Mouse (Mus musculus) heart, postnatal 14 days (tissue): ENCODE results near the gene Miga1. TPM values are rescaled to one million over a fixed set of nuclear protein-coding genes. Genes with fewer than 3 reads are reported as not detected.
"Not testable (repeated sequence)": the region's sequence is repeated elsewhere in the genome, so short reads cannot be mapped to it uniquely, and the experiment has no call there.

Source experiments
- DNase-seq, 2 experiments: peaks; one replicate each; pipeline ENCODE4 v3.0.0; 2021 to 2022
- intact Hi-C: fragments of 180-260 bp; cut with DNase I; formaldehyde crosslinking; loops from one replicate; pipeline ENCODE4 v1.15.1; 2025
- total RNA-seq, 2 experiments: library from RNA; stranded (reverse); gene quantifications; 2 replicates each; pipeline ENCODE4 v1.2.3; 2021

Gene Miga1
- total RNA-seq, 2 experiments from 2014 or later, result 10.8 to 12.4 TPM

- intact Hi-C loops, result no loop called here
- DNase-seq, result no peak
Measured at GRCm38 (mm10) chr3:152332545-152333300, 7.5 kb downstream of the Miga1 start.

GRCm38 (mm10) chr3:152332104-152332503, 8.1 kb downstream of the Miga1 start:
- intact Hi-C loops, result no loop called here
- DNase-seq, result no peak

- intact Hi-C loops, result no loop called here
- DNase-seq, result no peak
Measured at GRCm38 (mm10) chr3:152321765-152322547, 18.3 kb downstream of the Miga1 start.

- peak; percentile 42 to 61 for DNase-seq
Measured at GRCm38 (mm10) chr3:152320972-152321645, 19.1 kb downstream of the Miga1 start.

GRCm38 (mm10) chr3:152316447-152317173, 23.6 kb downstream of the Miga1 start:
- intact Hi-C loops, result loop anchor here (10.0 kb wide), 1 partner anchor 202 kb away; no protein-coding TSS in a partner anchor
- DNase-seq, result not testable (repeated sequence)

More at GRCm38 (mm10) chr3:152320972-152321645, 19.1 kb downstream of the Miga1 start:
- intact Hi-C loops, result no loop called here

GRCm38 (mm10) chr3:152315613-152316012, 24.6 kb downstream of the Miga1 start:
- DNase-seq, result peak; percentile 86 to 90
- intact Hi-C loops, result loop anchor here (10.0 kb wide), 1 partner anchor 201 kb away; no protein-coding TSS in a partner anchor

- intact Hi-C loops, result loop anchor here (10.0 kb wide), 1 partner anchor 200 kb away; no protein-coding TSS in a partner anchor
- not testable (repeated sequence) for DNase-seq
Measured at GRCm38 (mm10) chr3:152314666-152315065, 25.5 kb downstream of the Miga1 start.

GRCm38 (mm10) chr3:152309250-152309645, 31.0 kb downstream of the Miga1 start:
- no peak for DNase-seq
- intact Hi-C loops, result loop anchor here (2.0 kb wide), 1 partner anchor 48 kb away; no protein-coding TSS in a partner anchor

GRCm38 (mm10) chr3:152308485-152309249, 31.5 kb downstream of the Miga1 start:
- peak; percentile 18 to 38 for DNase-seq
- intact Hi-C loops, result loop anchor here (2.0 kb wide), 1 partner anchor 48 kb away; no protein-coding TSS in a partner anchor

- DNase-seq, result no peak
- intact Hi-C loops, result no loop called here
Measured at GRCm38 (mm10) chr3:152305971-152306370, 34.2 kb downstream of the Miga1 start.

GRCm38 (mm10) chr3:152305080-152305479, 35.1 kb downstream of the Miga1 start:
- DNase-seq, result peak; percentile 35 to 41
- intact Hi-C loops, result no loop called here

- DNase-seq, result peak; percentile 46 to 51
- intact Hi-C loops, result no loop called here
Measured at GRCm38 (mm10) chr3:152304093-152304815, 36.0 kb downstream of the Miga1 start.

- no peak for DNase-seq
- intact Hi-C loops, result no loop called here
Measured at GRCm38 (mm10) chr3:152302991-152303390, 37.2 kb downstream of the Miga1 start.

GRCm38 (mm10) chr3:152300376-152301337, 39.5 kb downstream of the Miga1 start:
- DNase-seq, result no peak
- intact Hi-C loops, result no loop called here

- intact Hi-C loops, result no loop called here
- DNase-seq, result no peak
Measured at GRCm38 (mm10) chr3:152295896-152296295, 44.3 kb downstream of the Miga1 start.

GRCm38 (mm10) chr3:152294400-152294799, 45.8 kb downstream of the Miga1 start:
- intact Hi-C loops, result no loop called here

GRCm38 (mm10) chr3:152293530-152294181, 46.6 kb downstream of the Miga1 start:
- DNase-seq, result no peak
- intact Hi-C loops, result no loop called here

More at GRCm38 (mm10) chr3:152294400-152294799, 45.8 kb downstream of the Miga1 start:
- no peak for DNase-seq
